ENCODE assay signal across 8 mouse cellular contexts in genomic region chr9:107887804-107888266, GRCm38 (mm10). TPM values are rescaled to one million over a fixed set of nuclear protein-coding genes. Genes with fewer than 3 reads are reported as not detected.
DNase-seq lines count a peak whose midpoint lies in the region; ATAC-seq lines count a peak whose summit lies in the region.

Gene Mon1a (plus strand): TSS chr9:107888151.

- H3K4me3 ChIP-seq in megakaryocyte, embryonic 14.5 days (replicated peaks): peak within 1 kb of the TSS; percentile 96

- H3K9me3 ChIP-seq in megakaryocyte, embryonic 14.5 days: no peaks in the 10 kb centered on the region

- peaks cover 21% of the 10 kb centered on the region for H3K36me3 ChIP-seq in megakaryocyte, embryonic 14.5 days (replicated peaks; ENCODE audit: low read length)

- peak; percentile 81 for DNase-seq in adrenal gland, adult 18-20 months (ENCODE audit: low spot score in 2 of 2)
- peak; percentile 92 for DNase-seq in embryo, embryonic 10.5 days (ENCODE audit: low spot score)
- peak; percentile 83 for DNase-seq in gastrocnemius, postnatal 14 days
- DNase-seq in left cerebral cortex, adult 9 months (ENCODE audit: low spot score in 2 of 2): peak; percentile 78 to 89
- peak; percentile 85 to 87 for DNase-seq in right cerebral cortex, adult 2 months (ENCODE audit: low spot score in 2 of 2)
- DNase-seq in urinary bladder, postnatal 25 days (ENCODE audit: low spot score): peak; percentile 66

- peak; percentile 94 for ATAC-seq in inflammation-experienced regulatory T-cells, adult 6 months

- H3K27me3 ChIP-seq in megakaryocyte, embryonic 14.5 days (replicated peaks): no peaks in the 10 kb centered on the region

- intact Hi-C loops in gastrocnemius, postnatal 14 days (cut with DNase I; ENCODE audit: low total_unique reads): no loop called here

- peaks cover 24% of the 10 kb centered on the region for H3K4me1 ChIP-seq in megakaryocyte, embryonic 14.5 days

RNA-seq across cellular contexts. Expression of gene Mon1a, which starts in this region (rescaled TPM):
- total RNA-seq in adrenal gland, adult 18-20 months (2021): 10 to 100 TPM; 18.8 to 21.5 TPM
- total RNA-seq in gastrocnemius, postnatal 14 days (2021): 1 to 10 TPM; 5.9 to 6.7 TPM
- polyA plus RNA-seq in inflammation-experienced regulatory T-cells, adult 6 months (2017; shearing (Covaris generic)): 10 to 100 TPM; 10.2 to 11.9 (median 10.6) TPM
- 19.6 and 23.6 TPM in 2 replicates for polyA plus RNA-seq in megakaryocyte, embryonic 14.5 days (2012; ENCODE audit: insufficient read depth, low replicate concordance)

Comparison
In these comparisons a context has a peak if more than half of its experiments do, and no peak if none do; other contexts are left out.
1. Peak in every context shown above with its lines: DNase-seq, ATAC-seq and H3K4me3 ChIP-seq.